Mouse (Mus musculus) MEL (cell line): ENCODE data around the gene Milr1. TPM values are rescaled to one million over a fixed set of nuclear protein-coding genes. Genes with fewer than 3 reads are reported as not detected.

Experiments used
- DNase-seq: peaks from one replicate; pipeline ENCODE4 v3.0.0; 2011; ENCODE audit warnings: low read depth, low spot score
- H3K27ac ChIP-seq: 2 replicates; pipeline ENCODE4 v1.5.1; 2012; ENCODE audit warnings: low read depth, mild to moderate bottlenecking, control low read depth, low read length, moderate library complexity; ENCODE audit not compliant: control insufficient read depth
- H3K27me3 ChIP-seq, 2 experiments: fragments of 150-350 bp in 1 of 2; sonication (generic) in 1 of 2; 2 replicates each; pipeline ENCODE4 v1.6.1; 2012; ENCODE audit warnings: low read length in 2 of 2, mild to moderate bottlenecking in 2 of 2, improper control_type of control experiment in 1 of 2, moderate library complexity in 1 of 2; ENCODE audit not compliant: insufficient read depth in 2 of 2, control insufficient read depth in 1 of 2
- H3K36me3 ChIP-seq, 2 experiments: 2 replicates each; pipeline ENCODE4 v1.6.1; 2012 to 2014; ENCODE audit warnings: low read length in 2 of 2, improper control_type of control experiment in 1 of 2, inconsistent platforms in 1 of 2, mild to moderate bottlenecking in 1 of 2; ENCODE audit not compliant: insufficient read depth in 2 of 2, control insufficient read depth in 1 of 2
- H3K4me1 ChIP-seq, 2 experiments: fragments of 150-350 bp in 1 of 2; sonication (generic) in 1 of 2; 2 replicates each; pipeline ENCODE4 v1.6.1; 2012; ENCODE audit warnings: low read length in 2 of 2, improper control_type of control experiment in 1 of 2, mild to moderate bottlenecking in 1 of 2; ENCODE audit not compliant: insufficient read depth in 2 of 2, control insufficient read depth in 1 of 2
- H3K4me3 ChIP-seq, 2 experiments: fragments of 150-350 bp in 1 of 2; sonication (generic) in 1 of 2; 2 replicates each; pipeline ENCODE4 v1.5.1; 2012; ENCODE audit warnings: low read depth in 2 of 2, low read length in 2 of 2, mild to moderate bottlenecking in 2 of 2, moderate library complexity in 2 of 2, control low read depth in 1 of 2, improper control_type of control experiment in 1 of 2; ENCODE audit not compliant: control insufficient read depth in 1 of 2, insufficient read depth in 1 of 2
- H3K79me2 ChIP-seq: 2 replicates; pipeline ENCODE4 v1.6.1; 2012; ENCODE audit warnings: mild to moderate bottlenecking, low read length, moderate library complexity; ENCODE audit not compliant: control insufficient read depth, poor library complexity, insufficient read depth
- H3K9ac ChIP-seq: 2 replicates; pipeline ENCODE4 v1.6.1; 2012; ENCODE audit warnings: low read depth, mild to moderate bottlenecking, control low read depth, low read length, moderate library complexity; ENCODE audit not compliant: control insufficient read depth, poor library complexity, severe bottlenecking
- H3K9me3 ChIP-seq: fragments of 150-350 bp; sonication (generic); replicated peaks from 2 replicates; pipeline ENCODE4 v1.6.1; 2012; ENCODE audit warnings: mild to moderate bottlenecking, low read length, improper control_type of control experiment, moderate library complexity; ENCODE audit not compliant: insufficient read depth
- CHD1 ChIP-seq: IDR thresholded peaks from 2 replicates; pipeline ENCODE4 v1.6.1; 2012; ENCODE audit warnings: low read depth, mild to moderate bottlenecking, inconsistent platforms, low read length, improper control_type of control experiment
- CHD2 ChIP-seq: IDR thresholded peaks from 2 replicates; pipeline ENCODE4 v1.6.1; 2011; ENCODE audit warnings: low read length, improper control_type of control experiment
- E2F4 ChIP-seq: IDR thresholded peaks from 2 replicates; pipeline ENCODE4 v1.6.1; 2011; ENCODE audit warnings: low read depth, low read length, improper control_type of control experiment, borderline replicate concordance
- EP300 ChIP-seq, 2 experiments: IDR thresholded peaks; 2 replicates each; pipeline ENCODE4 v1.6.1; 2011; ENCODE audit warnings: improper control_type of control experiment in 2 of 2, low read length in 2 of 2, low read depth in 1 of 2, mild to moderate bottlenecking in 1 of 2
- GATA1 ChIP-seq: IDR thresholded peaks from 2 replicates; pipeline ENCODE4 v1.6.1; 2011; ENCODE audit warnings: low read depth, low read length, improper control_type of control experiment
- JUND ChIP-seq: IDR thresholded peaks from 2 replicates; pipeline ENCODE4 v1.6.1; 2011; ENCODE audit warnings: low read depth, mild to moderate bottlenecking, improper control_type of control experiment, low read length
- MAFK ChIP-seq: IDR thresholded peaks from 2 replicates; pipeline ENCODE4 v1.6.1; 2011; ENCODE audit warnings: low read depth, mild to moderate bottlenecking, low read length, improper control_type of control experiment, borderline replicate concordance
- RCOR1 ChIP-seq: IDR thresholded peaks from 2 replicates; pipeline ENCODE4 v1.6.1; 2012; ENCODE audit warnings: low read depth, mild to moderate bottlenecking, inconsistent platforms, low read length, improper control_type of control experiment
- SIN3A ChIP-seq: IDR thresholded peaks from 2 replicates; pipeline ENCODE4 v1.6.1; 2012; ENCODE audit warnings: low read length, improper control_type of control experiment, inconsistent platforms
- TBP ChIP-seq: IDR thresholded peaks from 2 replicates; pipeline ENCODE4 v1.8.0; 2011; ENCODE audit warnings: low read depth, low read length, improper control_type of control experiment
- UBTF ChIP-seq: IDR thresholded peaks from 2 replicates; pipeline ENCODE4 v1.6.1; 2012; ENCODE audit warnings: low read depth, mild to moderate bottlenecking, inconsistent platforms, low read length, improper control_type of control experiment, moderate library complexity, borderline replicate concordance; ENCODE audit not compliant: insufficient read depth
- USF1 ChIP-seq: IDR thresholded peaks from 2 replicates; pipeline ENCODE4 v1.6.1; 2014; ENCODE audit warnings: low read depth, mild to moderate bottlenecking, inconsistent platforms, low read length, improper control_type of control experiment, moderate library complexity
- USF2 ChIP-seq, 2 experiments: IDR thresholded peaks; 2 replicates each; pipeline ENCODE4 v1.6.1; 2011 to 2012; ENCODE audit warnings: improper control_type of control experiment in 2 of 2, low read length in 2 of 2, borderline replicate concordance in 1 of 2, inconsistent platforms in 1 of 2, low read depth in 1 of 2, mild to moderate bottlenecking in 1 of 2; ENCODE audit not compliant: insufficient read depth in 1 of 2
- ZKSCAN1 ChIP-seq: IDR thresholded peaks from 2 replicates; pipeline ENCODE4 v1.6.1; 2012; ENCODE audit warnings: low read depth, mild to moderate bottlenecking, inconsistent platforms, low read length, improper control_type of control experiment, moderate library complexity
- ZMIZ1 ChIP-seq: IDR thresholded peaks from 2 replicates; pipeline ENCODE4 v1.6.1; 2012; ENCODE audit warnings: low read depth, mild to moderate bottlenecking, inconsistent platforms, low read length, improper control_type of control experiment, moderate library complexity
- ZNF384 ChIP-seq: IDR thresholded peaks from 2 replicates; pipeline ENCODE4 v1.6.1; 2012; ENCODE audit warnings: low read depth, mild to moderate bottlenecking, inconsistent platforms, low read length, improper control_type of control experiment
- polyA plus RNA-seq, 2 experiments: library from polyadenylated mRNA; stranded (reverse) in 1 of 2; unstranded in 1 of 2; fragments of >175 nt in 1 of 2; fragments of >200 nt in 1 of 2; gene quantifications; 2 replicates each; pipeline versions ENCODE4 v1.2.1 to v1.2.4; 2012; ENCODE audit warnings: low replicate concordance in 2 of 2, low read depth in 1 of 2; ENCODE audit not compliant: insufficient read length in 2 of 2, insufficient read depth in 1 of 2, missing spikeins in 1 of 2
- total RNA-seq: library from RNA; depleted of rRNA; stranded (reverse); fragments of 300-350 nt; gene quantifications from 2 replicates; pipeline ENCODE4 v1.2.3, GENCODE M21; 2012

Gene Milr1
- total and polyA plus RNA-seq, 3 experiments: 0.26 TPM; not detected in 2

DNA sequence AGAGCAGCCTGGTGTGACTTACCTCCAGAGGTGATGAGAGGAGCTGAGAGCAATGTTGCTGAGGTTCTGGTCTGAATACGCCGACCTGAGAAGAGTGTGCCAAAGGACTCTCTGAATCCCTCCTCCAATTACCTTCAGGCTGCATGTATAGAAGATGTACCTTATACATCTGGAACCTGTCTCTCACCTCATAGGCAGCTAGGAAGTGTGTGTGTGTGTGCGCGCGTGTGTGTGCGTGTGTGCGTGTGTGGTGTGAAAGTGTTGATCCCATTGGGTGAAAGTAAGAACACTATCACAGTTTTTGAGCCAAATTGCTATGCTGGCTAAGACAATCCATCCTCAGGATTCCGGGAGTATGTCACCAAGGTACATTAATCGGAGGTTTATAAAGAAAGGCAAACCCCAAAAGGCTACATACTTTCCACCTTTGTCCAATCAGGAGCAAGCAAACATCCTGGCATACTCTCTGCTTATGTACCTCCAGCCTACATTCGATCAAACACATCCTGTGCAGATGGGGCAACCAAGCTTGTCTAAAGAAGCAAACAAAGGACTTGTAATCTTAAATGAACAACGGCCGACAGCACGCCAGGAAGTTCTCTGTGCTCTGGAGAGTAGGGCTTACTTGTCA, 790 bp upstream of the Milr1 start, which contains the start of gene Pecam1:
Gene Pecam1 (minus strand): TSS at position 508 of the 631 bp plus-strand sequence.
- Histone ChIP-seq H3K4me1 (peaks cover 0 to 24% of the 10 kb centered on the region in 2 experiments; a peak in 2 of 4 replicates), H3K79me2 (no peaks in the 10 kb centered on the region), H3K27me3 (no peaks in the 10 kb centered on the region), H3K36me3 (peaks cover 0 to 19% of the 10 kb centered on the region in 2 experiments; a peak in 2 of 4 replicates), H3K27ac (no peak within 1 kb of the TSS), H3K9me3 (no peaks in the 10 kb centered on the region), H3K9ac (peak within 1 kb of the TSS; percentile 33), H3K4me3 (peak within 1 kb of the TSS; percentile 26 to 35)
- DNase-seq: peak; percentile 49
- no peak for TF ChIP-seq ZMIZ1
- no peak for TF ChIP-seq CHD1
- TF ChIP-seq ZKSCAN1: no peak
- TF ChIP-seq USF2 (IDR thresholded peaks at IDR 0.05; ENCODE audit: borderline replicate concordance in 1 of 2, insufficient read depth in 1 of 2, low read depth in 1 of 2, low read length in 2 of 2): no peak
- TF ChIP-seq JUND: no peak

GRCm38 (mm10) chr11:106752103-106752502, 1.1 kb downstream of the Milr1 start:
- H3K36me3 ChIP-seq: peaks cover 0 to 19% of the 10 kb centered on the region in 2 experiments; a peak in 2 of 4 replicates
- H3K79me2 ChIP-seq: no peaks in the 10 kb centered on the region
- H3K9ac ChIP-seq: no peak overlapping the region
- peaks cover 0 to 24% of the 10 kb centered on the region in 2 experiments; a peak in 2 of 4 replicates for H3K4me1 ChIP-seq
- TF ChIP-seq USF1: no peak
- no peak for TF ChIP-seq MAFK
- no peak for TF ChIP-seq ZNF384
- TF ChIP-seq RCOR1: no peak
- no peak for TF ChIP-seq UBTF
- no peak for TF ChIP-seq CHD2
- no peak for TF ChIP-seq E2F4
- no peak for TF ChIP-seq SIN3A
- TF ChIP-seq CHD1: no peak
- no peaks in the 10 kb centered on the region for H3K9me3 ChIP-seq
- no peaks in the 10 kb centered on the region for H3K27me3 ChIP-seq
- no peak overlapping the region for H3K4me3 ChIP-seq
- no peak for DNase-seq
- no peak overlapping the region for H3K27ac ChIP-seq

DNA sequence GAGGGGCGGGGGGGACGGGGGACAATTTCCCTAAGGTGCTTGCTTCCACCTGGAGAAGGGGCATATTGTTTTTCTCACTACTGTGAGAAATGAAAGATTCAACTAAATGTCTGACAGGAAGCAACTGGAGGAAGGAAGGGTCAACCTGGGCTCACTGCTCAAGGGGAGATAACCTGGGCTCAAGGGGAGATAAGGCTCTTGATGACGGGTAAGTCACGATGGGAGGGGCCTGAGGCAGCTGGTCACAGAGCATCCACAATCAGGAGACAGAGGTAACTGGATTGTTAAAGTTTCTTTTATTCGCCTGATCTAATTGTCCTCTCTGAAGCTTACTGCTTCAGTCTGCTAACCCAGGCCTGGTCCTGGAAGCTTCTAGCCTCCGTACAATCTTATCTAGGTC, 2.3 kb downstream of the Milr1 start:
- H3K27me3 ChIP-seq: no peaks in the 10 kb centered on the region
- H3K79me2 ChIP-seq: no peaks in the 10 kb centered on the region
- no peak overlapping the region for H3K9ac ChIP-seq
- peaks cover 0 to 24% of the 10 kb centered on the region in 2 experiments; a peak in 2 of 4 replicates for H3K36me3 ChIP-seq
- H3K9me3 ChIP-seq: no peaks in the 10 kb centered on the region
- no peak overlapping the region for H3K27ac ChIP-seq
- TF ChIP-seq GATA1 (peak; percentile 70), EP300 (IDR thresholded peaks at IDR 0.05; ENCODE audit: low read depth in 1 of 2, low read length in 2 of 2) (peak in 1 of 2 experiments; percentile 30; a peak in 2 of 4 replicates), TBP (no peak)
- DNase-seq: no peak
- no peak overlapping the region for H3K4me3 ChIP-seq
- peaks cover 0 to 34% of the 10 kb centered on the region in 2 experiments; a peak in 2 of 4 replicates for H3K4me1 ChIP-seq
